Mouse (Mus musculus) hematopoietic stem cell, adult 5-6 weeks (primary cell): Measurements from ENCODE around the gene Wars. TPM values are rescaled to one million over a fixed set of nuclear protein-coding genes. Genes with fewer than 3 reads are reported as not detected.
"Not testable (repeated sequence)": the region's sequence is repeated elsewhere in the genome, so short reads cannot be mapped to it uniquely, and the experiment has no call there.

ENCODE experiments used
- ATAC-seq, 2 experiments: fragments of 125-278 bp in 1 of 2; replicated peaks in 1 of 2; 2 replicates each; pipeline ENCODE4 v1.8.0; 2016 to 2017; ENCODE audit warnings: inconsistent platforms in 2 of 2, mild to moderate bottlenecking in 2 of 2, moderate number of reproducible peaks in 2 of 2, low read depth in 1 of 2, moderate TSS enrichment in 1 of 2; ENCODE audit not compliant: low FRiP score in 2 of 2, poor library complexity in 2 of 2, severe bottlenecking in 2 of 2, insufficient read depth in 1 of 2, low TSS enrichment in 1 of 2
- total RNA-seq: library from RNA; stranded (forward); fragments of 172-1452, 232-1000 nt; gene quantifications from 2 replicates; pipeline ENCODE4 v1.2.3, GENCODE M21; 2017

The Wars gene
- total RNA-seq, 1 experiment from 2014 or later: 46.2 TPM

DNA sequence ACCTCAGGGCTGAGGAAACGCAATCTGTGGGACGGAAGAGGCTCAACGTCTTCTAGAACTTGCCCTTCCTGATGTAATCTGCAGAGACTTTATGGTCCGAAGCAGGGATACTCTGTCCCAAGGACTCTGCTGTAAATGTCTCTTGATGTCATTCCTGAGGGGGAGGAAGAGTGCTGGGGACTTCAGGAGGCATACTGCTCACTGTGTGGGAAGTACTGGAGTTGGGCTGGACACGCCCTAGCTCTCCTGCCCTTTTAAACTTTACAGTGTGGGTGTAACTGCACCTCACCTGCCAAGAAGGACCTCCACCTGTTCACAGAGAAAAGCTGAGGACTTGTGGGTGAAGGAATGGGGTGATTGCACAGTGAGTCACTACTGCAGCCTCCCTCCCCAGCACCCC lies 13.4 kb downstream of the Wars start:
- no peak for ATAC-seq

DNA sequence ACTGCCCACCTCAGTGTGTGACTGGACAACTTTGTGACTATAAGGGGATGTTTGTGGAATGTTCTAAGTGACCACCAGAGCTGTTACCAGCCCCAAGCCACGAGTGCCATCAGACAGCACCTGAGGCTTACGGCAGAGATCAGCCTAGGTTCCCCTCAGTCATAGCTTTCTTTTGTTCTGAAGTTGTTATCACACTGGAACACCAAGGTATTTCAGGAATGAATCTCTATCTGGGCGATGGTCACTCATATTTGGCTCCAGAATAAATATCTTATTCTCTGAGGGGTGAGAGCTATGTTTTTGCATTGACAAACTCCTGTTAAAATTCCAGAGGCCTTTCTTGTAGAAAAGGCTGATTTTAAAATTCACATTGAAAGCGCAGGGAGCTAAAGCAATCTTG lies 14.8 kb downstream of the Wars start:
- ATAC-seq: no peak

DNA sequence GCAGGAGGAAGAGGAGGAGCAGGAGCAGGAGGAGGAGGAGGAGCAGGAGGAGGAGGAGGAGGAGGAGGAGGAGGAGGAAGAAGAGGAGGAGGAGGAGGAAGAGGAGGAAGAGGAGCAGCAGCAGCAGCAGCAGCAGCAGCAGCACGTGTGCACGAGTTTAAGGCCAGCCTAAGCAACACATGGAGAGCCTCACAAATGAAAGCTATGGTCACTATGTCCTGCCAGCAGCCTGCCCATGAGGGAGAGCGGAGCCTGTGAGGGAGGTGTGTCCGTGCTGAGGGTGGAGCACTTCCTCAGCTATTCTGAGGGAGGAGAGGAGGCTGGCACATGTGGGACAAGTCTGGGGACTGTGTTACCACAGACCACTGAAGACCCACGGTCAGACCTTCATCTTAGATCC lies 20.9 kb downstream of the Wars start:
- no peak for ATAC-seq

DNA sequence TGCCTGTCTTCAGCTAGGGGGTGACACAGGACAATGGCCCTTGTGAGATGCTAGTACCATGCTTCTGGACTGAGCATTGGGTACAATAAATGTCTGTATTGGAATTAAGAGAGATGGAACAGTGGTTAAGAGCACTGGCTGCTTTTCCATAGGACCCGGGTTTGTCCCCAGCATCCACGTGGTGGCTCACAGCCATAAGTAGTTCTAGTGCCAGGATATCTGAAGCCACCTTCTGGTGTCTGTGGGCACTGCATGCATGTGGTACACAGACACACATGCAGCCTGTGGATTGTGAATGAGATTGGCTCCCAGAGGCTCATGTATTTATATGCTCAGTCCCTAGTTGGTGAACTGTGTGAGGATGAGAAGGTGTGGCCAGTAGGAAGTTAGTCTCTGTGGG lies 24.4 kb downstream of the Wars start:
- no peak for ATAC-seq

DNA sequence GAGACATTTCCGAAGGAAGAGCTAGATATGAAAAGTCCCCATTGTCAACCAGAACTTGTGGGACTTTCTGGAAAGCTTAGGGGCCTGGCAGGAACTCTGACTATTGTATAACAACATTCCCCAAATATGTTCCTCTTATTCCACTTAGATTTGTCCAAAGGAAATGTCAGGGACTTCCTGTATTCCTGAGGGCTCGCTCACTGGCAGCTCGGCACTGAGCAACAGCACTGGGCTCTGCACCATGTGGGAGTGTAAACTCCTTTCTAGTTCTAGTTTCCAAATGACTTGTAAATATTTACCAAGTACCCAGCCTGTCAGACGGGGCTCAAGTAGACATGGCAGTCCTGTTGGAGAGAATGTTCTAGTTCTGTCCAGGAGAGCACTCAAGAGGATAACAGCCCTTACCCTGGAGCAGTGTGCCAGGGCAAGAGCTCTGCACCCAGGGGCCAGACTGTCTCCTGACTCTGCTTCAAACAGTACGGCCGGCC lies 28.9 kb downstream of the Wars start:
- no peak for ATAC-seq

DNA sequence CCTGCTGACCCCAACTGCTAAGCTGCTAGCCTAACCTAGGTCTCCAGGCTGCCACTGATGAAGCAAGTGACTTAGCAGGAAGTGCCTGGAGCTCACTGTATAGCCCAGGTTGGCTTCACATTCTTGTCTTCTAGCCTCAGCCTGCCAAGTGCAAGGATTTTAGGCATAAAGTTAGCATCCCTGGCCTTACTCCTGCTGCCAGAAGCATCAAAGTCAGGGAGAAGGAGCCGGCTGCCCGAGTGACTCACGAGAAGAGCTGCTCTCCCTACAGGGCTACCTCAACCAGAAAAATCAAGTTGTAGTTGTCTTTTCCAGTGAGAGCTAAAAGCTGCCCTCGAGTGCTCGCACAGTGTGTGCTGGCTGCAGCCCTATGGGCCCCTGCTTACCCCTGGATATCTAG lies 35.5 kb downstream of the Wars start:
- no peak for ATAC-seq

DNA sequence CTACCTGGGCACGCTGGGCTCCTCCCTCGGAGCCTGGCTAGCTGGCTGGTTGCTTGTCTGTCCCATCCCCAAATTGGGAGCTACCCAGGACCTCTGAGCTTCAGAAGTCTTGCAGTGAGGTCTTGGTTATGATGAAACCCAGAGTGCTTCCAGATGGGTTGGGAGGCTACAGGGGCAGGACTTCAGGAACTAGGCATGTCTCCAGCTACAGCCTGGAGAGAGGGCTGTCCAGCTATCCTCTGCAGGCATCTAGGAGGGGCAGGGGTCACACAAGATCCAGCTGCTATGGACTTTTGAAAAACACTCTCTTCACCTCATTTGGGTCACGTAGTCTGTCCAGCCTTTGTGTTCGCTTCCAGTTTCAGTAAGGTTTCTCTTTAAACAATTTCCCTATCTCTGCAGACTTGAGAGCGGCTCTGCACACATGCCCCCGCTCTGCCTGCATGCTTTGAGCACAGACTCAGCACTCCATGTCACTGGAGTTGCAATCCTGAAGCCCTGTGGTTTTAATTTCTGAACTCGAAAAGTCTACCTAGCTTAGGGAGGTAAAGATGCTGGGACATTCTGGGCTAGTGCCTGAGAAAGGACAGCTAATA lies 36.3 kb downstream of the Wars start:
- no peak for ATAC-seq

DNA sequence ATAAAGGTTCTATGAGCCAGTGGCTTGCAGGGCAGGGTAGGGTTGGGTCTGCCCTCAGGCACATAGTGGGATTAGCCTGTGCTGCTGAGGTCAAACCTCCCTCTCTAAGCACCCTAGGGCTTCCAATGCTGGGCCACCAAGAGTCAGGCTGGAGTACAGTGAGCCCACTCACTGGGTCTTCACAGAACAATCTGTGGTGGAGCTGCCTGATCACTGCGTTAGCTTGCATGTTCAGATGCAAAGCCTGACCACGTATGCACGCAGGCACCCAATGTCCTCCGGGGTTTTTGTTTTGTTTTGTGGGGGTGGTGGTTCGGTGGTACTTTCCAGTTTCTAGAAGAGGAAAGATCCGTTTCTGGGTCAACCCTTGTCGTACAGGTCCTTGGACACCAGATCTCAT lies 36.9 kb downstream of the Wars start:
- no peak for ATAC-seq

DNA sequence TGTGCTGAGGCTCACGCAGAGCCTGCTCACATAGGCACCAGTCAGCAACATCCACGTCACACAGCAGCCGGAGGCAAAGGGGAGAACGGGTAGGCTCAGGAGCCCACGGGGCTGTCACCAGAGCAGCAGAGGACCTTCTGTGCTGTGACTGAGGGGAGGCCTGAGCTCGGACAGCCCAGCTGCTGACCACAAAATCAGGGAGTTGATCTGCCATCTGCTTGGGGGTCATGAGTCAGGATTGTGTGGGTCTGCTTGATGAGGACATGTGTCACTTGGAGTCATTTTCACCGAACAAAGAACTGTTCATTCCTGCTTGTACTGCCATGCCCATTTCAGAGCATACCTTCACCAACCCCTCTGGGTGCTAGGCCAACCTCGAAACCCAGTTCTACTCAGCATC lies 37.8 kb downstream of the Wars start:
- ATAC-seq: no peak

DNA sequence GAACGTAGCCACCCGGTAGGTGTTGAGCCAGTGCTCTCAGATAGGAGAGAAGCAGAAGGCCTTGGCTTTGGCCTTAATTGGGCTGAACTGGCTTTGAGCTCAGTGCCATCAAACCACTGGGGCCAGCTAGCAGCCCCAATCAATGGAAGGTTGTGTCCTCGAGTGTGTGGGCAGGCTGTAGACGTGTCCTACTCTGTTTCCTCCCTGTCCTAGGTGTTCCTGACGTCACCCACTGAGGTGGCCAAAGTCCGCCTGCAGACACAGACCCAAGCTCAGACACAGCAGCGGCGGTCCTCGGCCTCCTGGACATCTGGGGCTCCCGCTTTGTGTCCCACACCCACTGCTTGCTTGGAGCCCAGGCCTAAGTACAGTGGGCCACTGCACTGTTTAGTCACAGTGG lies 38.9 kb downstream of the Wars start:
- no peak for ATAC-seq

DNA sequence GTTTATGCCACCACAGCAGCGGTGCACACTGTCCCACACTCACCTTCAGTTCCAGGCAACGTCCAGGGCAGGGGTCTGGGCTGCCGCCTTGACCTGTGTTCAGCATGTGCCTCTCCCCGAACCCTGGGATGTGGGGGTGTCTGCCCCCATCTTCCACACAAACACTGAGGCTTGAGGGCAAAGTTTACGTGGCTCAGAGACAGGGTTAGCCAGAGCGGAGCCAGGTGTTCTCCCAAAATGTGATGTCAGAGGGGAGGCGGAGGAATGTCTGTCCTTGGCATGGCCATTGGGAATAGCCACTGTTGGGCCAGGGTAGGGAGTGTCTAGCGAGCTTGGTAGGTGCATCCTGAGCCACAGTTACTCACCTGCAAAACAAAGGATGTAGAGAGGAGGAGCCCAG lies 41.2 kb downstream of the Wars start:
- ATAC-seq: no peak

DNA sequence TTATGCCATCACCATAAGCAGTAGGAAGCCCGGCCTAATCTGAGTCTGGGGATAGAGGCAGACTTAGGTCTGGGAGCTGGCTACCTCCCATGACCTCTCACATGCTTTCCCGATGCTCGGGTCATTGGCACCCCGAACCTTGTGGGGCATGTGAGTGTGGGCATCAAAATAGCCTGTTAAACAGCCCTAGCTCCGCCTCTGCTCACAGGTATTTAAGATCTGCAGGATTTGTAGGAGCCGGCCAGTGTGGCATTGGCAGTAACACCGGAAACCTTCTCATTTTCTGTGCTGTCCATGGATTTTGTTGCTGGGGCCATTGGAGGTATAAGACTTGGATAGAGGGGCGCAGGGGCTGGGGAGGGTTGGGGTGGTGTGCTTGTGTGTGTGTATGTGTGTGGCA lies 43.1 kb downstream of the Wars start:
- no peak for ATAC-seq

GRCm38 (mm10) chr12:108850129-108850528 lies 43.8 kb downstream of the Wars start:
- ATAC-seq: no peak

- ATAC-seq: no peak
Measured at GRCm38 (mm10) chr12:108849488-108850022, 44.4 kb downstream of the Wars start.

DNA sequence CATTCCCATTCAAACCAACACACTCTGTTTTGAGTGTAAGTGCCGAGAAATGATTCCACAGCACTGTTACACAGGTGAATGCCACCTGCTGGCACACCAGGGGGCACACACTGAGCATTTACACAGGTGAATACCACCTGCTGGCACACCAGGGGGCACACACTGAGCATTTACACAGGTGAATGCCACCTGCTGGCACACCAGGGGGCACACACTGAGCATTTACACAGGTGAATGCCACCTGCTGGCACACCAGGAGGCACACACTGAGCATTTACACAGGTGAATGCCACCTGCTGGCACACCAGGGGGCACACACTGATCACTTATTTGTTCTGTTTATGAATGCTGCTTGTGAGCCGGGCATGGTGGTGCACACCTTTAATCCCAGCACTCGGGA lies 45.9 kb downstream of the Wars start:
- ATAC-seq: not testable (repeated sequence)

DNA sequence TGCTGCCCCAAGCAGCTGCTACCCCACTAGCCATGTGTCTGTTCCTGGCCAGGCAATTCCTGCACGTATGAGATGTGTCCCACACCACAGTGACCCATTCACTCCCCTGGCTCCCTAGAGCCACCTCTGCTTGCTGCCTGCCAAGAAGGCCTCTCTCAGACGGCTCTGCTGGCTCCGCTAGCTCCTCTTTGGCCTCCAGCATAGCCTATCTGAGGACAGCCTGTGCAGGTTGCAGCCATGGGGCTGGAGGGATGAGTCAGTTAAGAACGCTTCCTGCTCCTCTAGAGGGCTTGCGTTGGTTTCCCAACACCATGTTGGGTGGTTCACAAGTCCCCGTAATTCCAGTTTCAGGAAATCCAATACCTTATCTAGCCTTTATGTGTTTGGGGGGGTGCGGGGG lies 51.3 kb downstream of the Wars start:
- ATAC-seq: no peak

DNA sequence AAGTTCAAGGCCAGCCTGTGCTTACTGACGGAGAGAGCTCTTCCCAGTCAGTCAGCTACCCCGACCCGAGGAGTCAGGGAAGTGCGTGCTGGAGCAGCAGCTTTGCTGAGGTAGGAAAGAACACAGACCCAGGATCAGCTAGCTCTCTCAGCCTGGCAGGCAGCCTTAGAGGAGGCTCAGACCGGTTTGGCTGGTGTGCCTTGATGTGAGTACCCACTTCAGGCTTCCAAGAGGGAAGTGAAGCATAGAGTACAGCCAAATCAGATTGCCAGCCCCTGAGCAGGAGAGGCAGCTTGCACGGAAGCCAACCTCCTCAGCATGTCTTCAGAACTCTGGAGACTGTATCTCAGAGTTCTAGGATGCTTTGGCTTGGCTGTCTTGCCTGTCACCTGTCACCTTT lies 52.8 kb downstream of the Wars start:
- no peak for ATAC-seq

DNA sequence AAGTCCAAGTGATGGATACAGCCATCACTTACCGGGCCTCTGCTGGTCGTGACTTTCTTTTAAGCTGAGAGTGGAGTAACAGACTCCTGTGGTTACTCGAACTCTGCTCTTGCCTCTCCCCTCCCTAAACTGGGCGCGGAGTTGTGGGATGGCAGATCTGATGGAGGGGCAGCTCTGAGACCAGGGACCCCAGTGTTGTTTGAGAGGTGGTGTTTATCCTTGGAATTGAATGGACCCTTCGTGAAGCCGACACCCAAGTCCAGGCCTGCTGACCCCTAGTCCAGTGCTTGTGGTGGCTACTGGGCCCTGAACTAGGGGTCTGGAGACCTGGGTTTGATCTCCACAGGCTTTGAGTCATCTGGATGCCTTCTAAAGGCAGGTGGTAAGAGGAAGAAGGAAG lies 57.3 kb downstream of the Wars start:
- ATAC-seq: no peak

DNA sequence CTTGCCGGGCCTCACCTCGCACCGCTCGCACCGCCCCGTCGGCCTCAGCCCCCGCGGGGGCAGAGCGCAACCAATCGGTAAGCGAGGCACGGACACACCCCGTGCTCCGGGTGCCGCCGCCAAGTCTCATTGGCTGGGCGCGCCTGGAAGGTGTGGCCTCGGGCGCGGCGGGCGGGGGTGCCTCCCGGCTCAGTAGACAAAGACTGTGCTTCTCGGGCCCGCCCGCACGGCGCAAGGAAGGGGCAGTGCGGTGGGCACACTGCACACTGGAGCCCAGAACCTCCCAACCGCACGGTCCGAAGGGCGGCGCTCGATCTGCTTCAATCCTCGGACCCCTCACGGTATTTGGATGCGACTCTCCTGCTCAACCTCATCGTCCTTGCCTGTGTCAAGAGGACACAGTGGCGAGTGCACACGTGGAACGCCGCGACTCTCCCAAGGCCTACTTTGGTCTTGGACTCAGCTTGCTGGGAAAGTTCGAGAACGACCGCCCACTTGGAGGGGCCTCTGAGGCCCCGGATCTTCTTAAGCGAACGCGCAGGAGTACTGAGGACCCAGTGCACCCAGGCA lies 58.0 kb downstream of the Wars start, which contains the start of the genes Slc25a29 and Slc25a47:
Gene Slc25a29 (minus strand): TSS at position 44 of the 570 bp plus-strand sequence.
Gene Slc25a47 (plus strand): TSS at position 207 of the 570 bp plus-strand sequence.
- ATAC-seq: peak; percentile 93 to 94
